Mouse (Mus musculus): ENCODE results near the gene Lin37. TPM values are rescaled to one million over a fixed set of nuclear protein-coding genes. Genes with fewer than 3 reads are reported as not detected.

Gene Lin37
- total and polyA plus RNA-seq, 3 experiments = 24.9 to 82.7 (median 78.0) TPM

- peaks cover 51% of the 10 kb centered on the region for H3K4me1 ChIP-seq (ENCODE audit: insufficient read depth, low read depth, low read length)
- no peak for ATAC-seq (ENCODE audit: extremely low read depth, insufficient number of reproducible peaks, low FRiP score, poor library complexity, severe bottlenecking)
- H3K9me3 ChIP-seq (replicated peaks) = no peaks in the 10 kb centered on the region
- no peaks in the 10 kb centered on the region for H3K27me3 ChIP-seq (ENCODE audit: insufficient read depth, low read length)
- no peak for DNase-seq (ENCODE audit: low spot score)
- H3K36me3 ChIP-seq (replicated peaks) = peaks cover 75% of the 10 kb centered on the region
- peak within 1 kb of the TSS; percentile 83; the same call in 1 of the 2 replicates for H3K4me3 ChIP-seq (ENCODE audit: low read depth, low read length)
- no peak for TF ChIP-seq GATA2 (IDR thresholded peaks at IDR 0.05; ENCODE audit: borderline replicate concordance, low read depth, low read length)
- no peak for TF ChIP-seq POLR2AphosphoS5 (IDR thresholded peaks at IDR 0.05; ENCODE audit: insufficient replicate concordance, low read depth, low read length)
- no peak for TF ChIP-seq CTCF (IDR thresholded peaks at IDR 0.05; ENCODE audit: low read depth, low read length)
- no peak for TF ChIP-seq GATA1 (IDR thresholded peaks at IDR 0.05; ENCODE audit: borderline replicate concordance, low read length)
- no peak for TF ChIP-seq TAL1 (conservative IDR thresholded peaks at IDR 0.05; ENCODE audit: low read depth, low read length)
These were observed 5.4 kb upstream of the Lin37 start, which contains the start of gene Igflr1 for GRCm38 (mm10) chr7:30564970-30565571. Gene Igflr1, plus strand, starts transcription at chr7:30565427.

DNA sequence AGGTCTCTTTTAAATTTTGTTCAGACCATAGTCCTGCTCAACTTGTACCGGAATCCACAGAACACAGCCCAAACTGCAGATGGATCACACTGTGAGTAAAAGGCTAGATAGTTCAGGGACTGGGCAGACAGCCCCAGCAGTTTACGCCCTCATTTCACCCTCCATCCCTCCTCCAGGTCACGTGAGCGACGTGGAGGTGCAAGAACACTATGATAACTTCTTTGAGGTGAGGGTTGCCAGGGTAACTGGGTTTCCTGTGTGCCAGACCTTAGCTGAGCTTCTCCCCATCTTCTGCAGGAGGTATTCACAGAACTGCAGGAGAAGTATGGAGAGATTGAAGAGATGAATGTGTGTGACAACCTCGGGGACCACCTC, 4.3 kb upstream of the Lin37 start:
- ATAC-seq (ENCODE audit: extremely low read depth, insufficient number of reproducible peaks, low FRiP score, poor library complexity, severe bottlenecking) (no peak), DNase-seq (ENCODE audit: low spot score) (no peak)
- TF ChIP-seq TAL1 (conservative IDR thresholded peaks at IDR 0.05; ENCODE audit: low read depth, low read length) (no peak), GATA1 (IDR thresholded peaks at IDR 0.05; ENCODE audit: borderline replicate concordance, low read length) (no peak), CTCF (IDR thresholded peaks at IDR 0.05; ENCODE audit: low read depth, low read length) (no peak), POLR2AphosphoS5 (IDR thresholded peaks at IDR 0.05; ENCODE audit: insufficient replicate concordance, low read depth, low read length) (no peak), GATA2 (IDR thresholded peaks at IDR 0.05; ENCODE audit: borderline replicate concordance, low read depth, low read length) (no peak)
- H3K36me3 ChIP-seq (replicated peaks) = peaks cover 63% of the 10 kb centered on the region
- no peaks in the 10 kb centered on the region for H3K9me3 ChIP-seq (replicated peaks)
- H3K4me1 ChIP-seq (ENCODE audit: insufficient read depth, low read depth, low read length) = peaks cover 52% of the 10 kb centered on the region
- H3K27me3 ChIP-seq (ENCODE audit: insufficient read depth, low read length) = no peaks in the 10 kb centered on the region
- peak overlapping the region; percentile 83 for H3K4me3 ChIP-seq (ENCODE audit: low read depth, low read length)

- Histone ChIP-seq H3K27me3 (ENCODE audit: insufficient read depth, low read length) (no peaks in the 10 kb centered on the region), H3K4me1 (ENCODE audit: insufficient read depth, low read depth, low read length) (peaks cover 58% of the 10 kb centered on the region), H3K36me3 (replicated peaks) (peaks cover 57% of the 10 kb centered on the region), H3K9me3 (replicated peaks) (no peaks in the 10 kb centered on the region), H3K4me3 (ENCODE audit: low read depth, low read length) (peak within 1 kb of the TSS; percentile 83)
- ATAC-seq (ENCODE audit: extremely low read depth, insufficient number of reproducible peaks, low FRiP score, poor library complexity, severe bottlenecking) = peak; percentile 50
- DNase-seq (ENCODE audit: low spot score) = peak; percentile 82
- TF ChIP-seq GATA2 (IDR thresholded peaks at IDR 0.05; ENCODE audit: borderline replicate concordance, low read depth, low read length) = no peak
These were observed 3.7 kb upstream of the Lin37 start, which contains the start of the genes U2af1l4, Gm49396 and Psenen for GRCm38 (mm10) chr7:30563117-30563905. Gene U2af1l4, plus strand, starts transcription at chr7:30563301. Gene Gm49396, plus strand, starts transcription at chr7:30563344. Gene Psenen, minus strand, starts transcription at chr7:30563627.

GRCm38 (mm10) chr7:30562526-30563116, 3.0 kb upstream of the Lin37 start:
- TF ChIP-seq GATA2 (IDR thresholded peaks at IDR 0.05; ENCODE audit: borderline replicate concordance, low read depth, low read length) = no peak
- TF ChIP-seq POLR2AphosphoS5 (IDR thresholded peaks at IDR 0.05; ENCODE audit: insufficient replicate concordance, low read depth, low read length) = no peak
- TF ChIP-seq TAL1 (conservative IDR thresholded peaks at IDR 0.05; ENCODE audit: low read depth, low read length) = no peak
- no peak for TF ChIP-seq CTCF (IDR thresholded peaks at IDR 0.05; ENCODE audit: low read depth, low read length)
- TF ChIP-seq GATA1 (IDR thresholded peaks at IDR 0.05; ENCODE audit: borderline replicate concordance, low read length) = no peak
- ATAC-seq (ENCODE audit: extremely low read depth, insufficient number of reproducible peaks, low FRiP score, poor library complexity, severe bottlenecking) = no peak; the same call in 1 of the 2 replicates
- no peaks in the 10 kb centered on the region for H3K9me3 ChIP-seq (replicated peaks)
- H3K4me3 ChIP-seq (ENCODE audit: low read depth, low read length) = peak overlapping the region; percentile 83
- H3K27me3 ChIP-seq (ENCODE audit: insufficient read depth, low read length) = no peaks in the 10 kb centered on the region
- peaks cover 64% of the 10 kb centered on the region for H3K4me1 ChIP-seq (ENCODE audit: insufficient read depth, low read depth, low read length)
- DNase-seq (ENCODE audit: low spot score) = no peak
- peaks cover 57% of the 10 kb centered on the region for H3K36me3 ChIP-seq (replicated peaks)

DNA sequence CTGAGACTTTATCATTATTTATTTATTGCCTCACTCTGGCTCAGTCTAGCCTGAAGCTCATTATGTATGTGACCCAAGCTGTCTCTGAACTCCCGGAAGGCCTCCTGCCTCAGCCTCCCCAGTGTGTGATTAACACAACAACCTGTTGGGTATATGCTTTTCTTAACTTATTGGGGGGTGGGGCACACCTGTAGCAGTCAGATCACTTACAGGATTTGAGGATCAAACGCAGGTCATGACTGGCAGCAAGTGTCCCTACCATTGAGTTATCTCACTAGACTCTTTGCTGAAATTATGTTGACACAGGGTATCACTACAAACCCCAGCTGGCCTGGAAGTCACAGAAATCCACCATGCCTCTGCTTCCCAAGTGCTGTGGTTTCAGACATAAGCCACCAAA, 658 bp upstream of the Lin37 start:
- Histone ChIP-seq H3K27me3 (ENCODE audit: insufficient read depth, low read length) (no peaks in the 10 kb centered on the region), H3K9me3 (replicated peaks) (no peaks in the 10 kb centered on the region), H3K36me3 (replicated peaks) (peaks cover 57% of the 10 kb centered on the region), H3K4me1 (ENCODE audit: insufficient read depth, low read depth, low read length) (peaks cover 46% of the 10 kb centered on the region), H3K4me3 (ENCODE audit: low read depth, low read length) (no peak overlapping the region)
- no peak for TF ChIP-seq CTCF (IDR thresholded peaks at IDR 0.05; ENCODE audit: low read depth, low read length)
- DNase-seq (ENCODE audit: low spot score) = no peak
- ATAC-seq (ENCODE audit: extremely low read depth, insufficient number of reproducible peaks, low FRiP score, poor library complexity, severe bottlenecking) = no peak

DNA sequence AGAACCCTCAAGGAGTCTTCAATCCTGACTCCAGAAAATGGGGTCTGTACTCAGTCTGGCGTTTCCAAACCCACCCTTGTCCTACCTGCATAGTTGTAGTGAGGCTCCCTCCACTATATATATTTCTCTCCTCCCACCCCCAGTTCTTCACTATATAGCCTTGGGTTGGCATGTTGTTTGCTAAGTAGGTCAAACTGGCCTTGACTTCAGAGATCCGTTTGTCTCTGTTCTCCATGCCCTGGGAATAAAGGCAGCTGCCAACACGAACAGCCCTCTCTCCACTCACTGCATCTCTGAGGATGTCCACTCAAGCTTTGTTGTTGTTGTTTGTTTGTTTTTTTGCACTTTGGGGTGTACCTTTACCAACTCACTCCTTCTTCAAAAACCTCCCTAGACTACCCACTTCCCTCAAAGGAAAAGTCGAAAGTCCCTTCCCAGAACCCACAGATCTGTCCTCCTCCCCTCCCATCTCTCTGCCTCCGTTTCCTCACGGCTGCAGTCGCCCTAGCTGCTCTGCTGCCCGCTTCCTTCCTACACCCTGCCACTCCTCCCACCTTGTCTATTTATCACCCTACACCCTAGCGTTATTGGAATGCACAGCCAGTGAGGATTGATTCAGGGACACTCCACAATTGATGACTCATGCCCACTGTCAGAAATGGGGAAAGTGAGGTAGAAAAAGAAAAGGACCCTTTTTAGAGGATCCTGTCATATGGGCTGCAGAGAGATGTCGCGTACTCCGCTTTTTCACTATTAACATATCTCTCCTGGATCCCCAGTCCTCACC, 789 bp downstream of the Lin37 start:
- ATAC-seq (ENCODE audit: extremely low read depth, insufficient number of reproducible peaks, low FRiP score, poor library complexity, severe bottlenecking) = no peak
- DNase-seq (ENCODE audit: low spot score) = peak; percentile 32
- H3K36me3 ChIP-seq (replicated peaks) = peaks cover 57% of the 10 kb centered on the region
- TF ChIP-seq POLR2AphosphoS5 (IDR thresholded peaks at IDR 0.05; ENCODE audit: insufficient replicate concordance, low read depth, low read length) = no peak
- TF ChIP-seq CTCF (IDR thresholded peaks at IDR 0.05; ENCODE audit: low read depth, low read length) = no peak
- no peak for TF ChIP-seq TAL1 (conservative IDR thresholded peaks at IDR 0.05; ENCODE audit: low read depth, low read length)
- TF ChIP-seq GATA1 (IDR thresholded peaks at IDR 0.05; ENCODE audit: borderline replicate concordance, low read length) = no peak
- TF ChIP-seq GATA2 (IDR thresholded peaks at IDR 0.05; ENCODE audit: borderline replicate concordance, low read depth, low read length) = no peak
- no peaks in the 10 kb centered on the region for H3K27me3 ChIP-seq (ENCODE audit: insufficient read depth, low read length)
- peaks cover 38% of the 10 kb centered on the region for H3K4me1 ChIP-seq (ENCODE audit: insufficient read depth, low read depth, low read length)
- H3K9me3 ChIP-seq (replicated peaks) = no peaks in the 10 kb centered on the region
- H3K4me3 ChIP-seq (ENCODE audit: low read depth, low read length) = peak overlapping the region; percentile 76

All from G1E (cell line).